Mouse (Mus musculus): ENCODE results near the gene Ikzf1.

- TF ChIP-seq GATA1 (IDR thresholded peaks at IDR 0.05; ENCODE audit: low read length) (no peak), TAL1 (IDR thresholded peaks at IDR 0.05; ENCODE audit: low read length) (no peak)
Measured at GRCm38 (mm10) chr11:11821387-11821975, 136.7 kb downstream of the Ikzf1 start.

All from erythroblast, embryonic 14.5 days (primary cell).